In the genomic region with DNA sequence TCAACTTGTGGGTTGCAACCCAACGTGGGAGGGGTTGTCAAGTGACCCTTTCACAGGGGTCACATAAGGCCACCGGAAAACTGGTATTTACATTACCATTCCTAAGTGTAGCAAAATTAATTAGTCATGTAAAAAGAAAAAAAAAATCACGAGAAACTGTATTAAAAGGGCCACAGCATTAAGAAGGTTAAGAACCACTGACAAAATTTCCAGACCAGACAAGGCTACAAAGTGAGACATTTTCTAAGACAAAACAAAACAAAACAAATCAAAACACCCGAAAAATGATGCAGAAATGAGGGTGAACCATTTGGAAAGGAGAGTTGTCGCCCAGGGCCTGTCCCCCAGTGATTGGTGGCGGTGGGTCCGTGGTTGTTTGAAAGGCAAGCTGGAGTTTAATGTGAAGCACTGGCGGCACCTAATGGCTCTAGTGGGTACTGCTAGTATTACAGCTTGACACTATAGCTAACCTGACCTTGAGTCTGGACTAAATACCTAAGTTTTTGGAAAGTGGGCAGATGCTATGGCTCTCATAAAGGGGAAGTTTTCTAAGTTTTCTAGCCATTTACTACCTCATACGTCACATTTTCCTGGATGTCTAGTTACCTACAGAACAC, we compare ENCODE assay signal across 8 mouse cellular contexts. TPM values are rescaled to one million over a fixed set of nuclear protein-coding genes. Genes with fewer than 3 reads are reported as not detected.
DNase-seq lines count a peak whose midpoint lies in the region; ATAC-seq and TF ChIP-seq lines count a peak whose summit lies in the region.

No protein-coding gene starts in this region.

- peak; percentile 67 for ATAC-seq in liver, postnatal 0 days
- peak; percentile 78; the same call in 1 of the 2 replicates for ATAC-seq in neural tube, embryonic 15.5 days (ENCODE audit: low FRiP score)

- H3K36me3 ChIP-seq in embryonic facial prominence, embryonic 10.5 days (replicated peaks): peaks cover 4% of the 10 kb centered on the region
- H3K36me3 ChIP-seq in liver, postnatal 0 days (replicated peaks; ENCODE audit: insufficient read depth, low read length): no peaks in the 10 kb centered on the region
- 0 out of 2 replicates have a peak, but pooled peaks cover 4% of the 10 kb centered on the region for H3K36me3 ChIP-seq in neural tube, embryonic 15.5 days

- H3K4me1 ChIP-seq in embryonic facial prominence, embryonic 10.5 days: peaks cover 13% of the 10 kb centered on the region
- peaks cover 8% of the 10 kb centered on the region; the same call in 1 of the 2 replicates for H3K4me1 ChIP-seq in liver, postnatal 0 days (ENCODE audit: insufficient read depth)
- H3K4me1 ChIP-seq in neural tube, embryonic 15.5 days: no peaks in the 10 kb centered on the region

- H3K4me2 ChIP-seq in liver, postnatal 0 days (ENCODE audit: low read depth, low read length): no peak overlapping the region
- H3K4me2 ChIP-seq in neural tube, embryonic 15.5 days: peak overlapping the region; percentile 30

- H3K27ac ChIP-seq in embryonic facial prominence, embryonic 10.5 days (replicated peaks): no peak overlapping the region
- H3K27ac ChIP-seq in liver, postnatal 0 days (ENCODE audit: low read depth): no peak overlapping the region
- no peak overlapping the region for H3K27ac ChIP-seq in neural tube, embryonic 15.5 days (replicated peaks)

- peak; percentile 97 for TF ChIP-seq CTCF in liver, postnatal 0 days (IDR thresholded peaks at IDR 0.05; ENCODE audit: low read depth)

- DNase-seq in CD4-positive helper T cell, adult 2 months (ENCODE audit: low read depth, low spot score): peak; percentile 84
- peak; percentile 84 for DNase-seq in adrenal gland, postnatal 10 days
- peak; percentile 82 for DNase-seq in embryonic facial prominence, embryonic 10.5 days (ENCODE audit: low spot score)
- peak; percentile 59 to 86 for DNase-seq in heart, adult 9 months (ENCODE audit: low spot score in 2 of 2)
- peak; percentile 86 to 89 for DNase-seq in kidney, postnatal 4 days
- DNase-seq in liver, postnatal 0 days: peak; percentile 85
- peak; percentile 42 to 64 for DNase-seq in thymus, adult 18-20 months

- WGBS in embryonic facial prominence, embryonic 10.5 days: 20% methylated on average over 9 of the region's 9 CpGs
- WGBS in liver, postnatal 0 days (ENCODE audit: insufficient replicate concordance): 18% methylated on average over 9 of the region's 9 CpGs
- WGBS in neural tube, embryonic 15.5 days: 20% methylated on average over 9 of the region's 9 CpGs

- TF ChIP-seq EP300 in liver, postnatal 0 days (IDR thresholded peaks at IDR 0.05; ENCODE audit: low read depth): no peak

- no peak overlapping the region for H3K4me3 ChIP-seq in embryonic facial prominence, embryonic 10.5 days
- H3K4me3 ChIP-seq in liver, postnatal 0 days (ENCODE audit: low read depth, low read length): no peak overlapping the region
- H3K4me3 ChIP-seq in neural tube, embryonic 15.5 days (replicated peaks): no peak overlapping the region

- no peaks in the 10 kb centered on the region for H3K9me3 ChIP-seq in embryonic facial prominence, embryonic 10.5 days
- H3K9me3 ChIP-seq in liver, postnatal 0 days (ENCODE audit: low read length): no peaks in the 10 kb centered on the region
- no peaks in the 10 kb centered on the region for H3K9me3 ChIP-seq in neural tube, embryonic 15.5 days (replicated peaks)

- no peaks in the 10 kb centered on the region for H3K27me3 ChIP-seq in embryonic facial prominence, embryonic 10.5 days (replicated peaks; ENCODE audit: low read depth, poor library complexity, severe bottlenecking)
- no peaks in the 10 kb centered on the region for H3K27me3 ChIP-seq in liver, postnatal 0 days (ENCODE audit: insufficient read depth, low read length)
- no peaks in the 10 kb centered on the region for H3K27me3 ChIP-seq in neural tube, embryonic 15.5 days (replicated peaks)

- H3K9ac ChIP-seq in liver, postnatal 0 days (replicated peaks): no peak overlapping the region
- no peak overlapping the region for H3K9ac ChIP-seq in neural tube, embryonic 15.5 days (replicated peaks)

RNA-seq across cellular contexts. Expression of a gene that starts 33.2 kb away (rescaled TPM):
- total RNA-seq in adrenal gland, postnatal 10 days (2021): 10 to 100 TPM; 20.6 to 25.3 TPM
- 84.6 and 90.8 TPM in 2 replicates for polyA plus RNA-seq in embryonic facial prominence, embryonic 10.5 days (2016; fragmentation: Nextera tagmentation; extraction: Ambion mirVana)
- 12.5 and 14.4 TPM in 2 replicates for polyA plus RNA-seq in liver, postnatal 0 days (2015; fragmentation: Nextera tagmentation; extraction: Ambion mirVana)
- polyA plus RNA-seq in neural tube, embryonic 15.5 days (2015; fragmentation: Nextera tagmentation; extraction: Ambion mirVana): 56.2 and 59.2 TPM in 2 replicates

RNA-seq across cellular contexts. Expression of a gene that starts 44.0 kb away (rescaled TPM):
- total RNA-seq in adrenal gland, postnatal 10 days (2021): 10 to 100 TPM; 65.9 to 76.6 TPM
- polyA plus RNA-seq in embryonic facial prominence, embryonic 10.5 days (2016; fragmentation: Nextera tagmentation; extraction: Ambion mirVana): 36.2 and 37.3 TPM in 2 replicates
- 6.4 and 6.9 TPM in 2 replicates for polyA plus RNA-seq in liver, postnatal 0 days (2015; fragmentation: Nextera tagmentation; extraction: Ambion mirVana)
- 27.6 and 29.4 TPM in 2 replicates for polyA plus RNA-seq in neural tube, embryonic 15.5 days (2015; fragmentation: Nextera tagmentation; extraction: Ambion mirVana)

RNA-seq across cellular contexts. Expression of a gene that starts 53.3 kb away (rescaled TPM):
- total RNA-seq in adrenal gland, postnatal 10 days (2021): 100 to 1,000 TPM; 106 to 117 TPM
- polyA plus RNA-seq in embryonic facial prominence, embryonic 10.5 days (2016; fragmentation: Nextera tagmentation; extraction: Ambion mirVana): 34.0 and 35.4 TPM in 2 replicates
- 18.2 and 23.5 TPM in 2 replicates for polyA plus RNA-seq in liver, postnatal 0 days (2015; fragmentation: Nextera tagmentation; extraction: Ambion mirVana)
- 47.9 and 53.9 TPM in 2 replicates for polyA plus RNA-seq in neural tube, embryonic 15.5 days (2015; fragmentation: Nextera tagmentation; extraction: Ambion mirVana)
